In genomic region chr11:98797909-98798308, GRCm38 (mm10) we compare ENCODE assay signal across 8 mouse cellular contexts. TPM values are rescaled to one million over a fixed set of nuclear protein-coding genes. Genes with fewer than 3 reads are reported as not detected.
DNase-seq lines count a peak whose midpoint lies in the region; ATAC-seq and TF ChIP-seq lines count a peak whose summit lies in the region.

No protein-coding gene starts in this region.

- H3K36me3 ChIP-seq in lung, embryonic 16.5 days (ENCODE audit: control insufficient read depth, insufficient read depth, low read length), result peaks cover 25% of the 10 kb centered on the region
- peaks cover 5% of the 10 kb centered on the region; the same call in 1 of the 2 replicates for H3K36me3 ChIP-seq in forebrain, embryonic 11.5 days (ENCODE audit: control insufficient read depth, insufficient read depth, low read length)
- H3K36me3 ChIP-seq in limb, embryonic 11.5 days (ENCODE audit: control insufficient read depth, insufficient read depth, low read length), result peaks cover 27% of the 10 kb centered on the region
- peaks cover 33% of the 10 kb centered on the region for H3K36me3 ChIP-seq in small intestine, adult 2 months (ENCODE audit: control insufficient read depth, insufficient read depth, low read length)

- H3K27me3 ChIP-seq in lung, embryonic 16.5 days (ENCODE audit: control insufficient read depth, insufficient read depth, low read depth, low read length), result no peaks in the 10 kb centered on the region
- H3K27me3 ChIP-seq in forebrain, embryonic 11.5 days (ENCODE audit: control insufficient read depth, insufficient read depth, low read length), result no peaks in the 10 kb centered on the region
- H3K27me3 ChIP-seq in limb, embryonic 11.5 days (ENCODE audit: control insufficient read depth, insufficient read depth, low read length), result no peaks in the 10 kb centered on the region
- H3K27me3 ChIP-seq in small intestine, adult 2 months (ENCODE audit: control insufficient read depth, insufficient read depth, low read length), result no peaks in the 10 kb centered on the region

- H3K27ac ChIP-seq in lung, embryonic 16.5 days (ENCODE audit: low read length), result no peak overlapping the region; the same call in 1 of the 2 replicates
- no peak overlapping the region for H3K27ac ChIP-seq in forebrain, embryonic 11.5 days (ENCODE audit: low read depth, low read length)
- no peak overlapping the region for H3K27ac ChIP-seq in limb, embryonic 11.5 days (replicated peaks; ENCODE audit: low read depth, low read length)
- no peak overlapping the region for H3K27ac ChIP-seq in small intestine, adult 2 months (ENCODE audit: insufficient read depth, low read depth, low read length)

- peak overlapping the region; percentile 98 for H3K4me3 ChIP-seq in lung, embryonic 16.5 days (ENCODE audit: low read length)
- peak overlapping the region; percentile 100 for H3K4me3 ChIP-seq in forebrain, embryonic 11.5 days (ENCODE audit: low read depth, low read length)
- peak overlapping the region; percentile 100 for H3K4me3 ChIP-seq in limb, embryonic 11.5 days (ENCODE audit: low read depth, low read length)
- H3K4me3 ChIP-seq in small intestine, adult 2 months (ENCODE audit: low read depth, low read length), result peak overlapping the region; percentile 6; the same call in 1 of the 2 replicates

- peak overlapping the region; percentile 98 for H3K9ac ChIP-seq in lung, embryonic 16.5 days (ENCODE audit: low read length)
- no peak overlapping the region for H3K9ac ChIP-seq in forebrain, embryonic 11.5 days (ENCODE audit: low read length)
- peak overlapping the region; percentile 97; the same call in 1 of the 2 replicates for H3K9ac ChIP-seq in limb, embryonic 11.5 days (ENCODE audit: low read length)

- no peak for TF ChIP-seq CTCF in small intestine, adult 2 months (IDR thresholded peaks at IDR 0.05; ENCODE audit: extremely low read depth, insufficient read length, insufficient replicate concordance, low read depth, low read length)

- peaks cover 22% of the 10 kb centered on the region for H3K4me1 ChIP-seq in lung, embryonic 16.5 days (replicated peaks; ENCODE audit: control insufficient read depth, insufficient read depth, low read length)
- H3K4me1 ChIP-seq in forebrain, embryonic 11.5 days (replicated peaks; ENCODE audit: control insufficient read depth, insufficient read depth, low read length), result peaks cover 11% of the 10 kb centered on the region
- H3K4me1 ChIP-seq in limb, embryonic 11.5 days (ENCODE audit: control insufficient read depth, insufficient read depth, low read length), result peaks cover 10% of the 10 kb centered on the region
- H3K4me1 ChIP-seq in small intestine, adult 2 months (ENCODE audit: control insufficient read depth, insufficient read depth, insufficient read length, low read length), result peaks cover 8% of the 10 kb centered on the region

- TF ChIP-seq POLR2A in small intestine, adult 2 months (IDR thresholded peaks at IDR 0.05; ENCODE audit: low read depth, low read length), result no peak

- ATAC-seq in lung, embryonic 16.5 days (ENCODE audit: low read depth), result no peak
- no peak for ATAC-seq in forebrain, embryonic 11.5 days (replicated peaks; ENCODE audit: low FRiP score)
- ATAC-seq in limb, embryonic 11.5 days (ENCODE audit: insufficient number of reproducible peaks, low FRiP score, low TSS enrichment, low read depth), result no peak

- no peak for DNase-seq in lung, postnatal 25 days (ENCODE audit: low spot score)
- no peak for DNase-seq in forebrain, embryonic 11.5 days (ENCODE audit: low spot score)
- DNase-seq in limb, embryonic 11.5 days (ENCODE audit: low spot score), result no peak
- no peak for DNase-seq in spleen, postnatal 4 days (ENCODE audit: low spot score in 2 of 2)
- no peak for DNase-seq in right cerebral cortex, adult 18-20 months
- DNase-seq in gastrocnemius, adult 18-20 months (ENCODE audit: low spot score), result no peak

- peak overlapping the region; percentile 60 for H3K4me2 ChIP-seq in lung, embryonic 16.5 days (ENCODE audit: low read depth, low read length)
- peak overlapping the region; percentile 90 for H3K4me2 ChIP-seq in forebrain, embryonic 11.5 days (ENCODE audit: low read depth, low read length, severe bottlenecking)
- H3K4me2 ChIP-seq in limb, embryonic 11.5 days (ENCODE audit: low read depth, severe bottlenecking), result peak overlapping the region; percentile 88

- no peaks in the 10 kb centered on the region for H3K9me3 ChIP-seq in lung, embryonic 16.5 days (ENCODE audit: control insufficient read depth, low read length)
- H3K9me3 ChIP-seq in forebrain, embryonic 11.5 days (ENCODE audit: control insufficient read depth, low read length), result no peaks in the 10 kb centered on the region
- no peaks in the 10 kb centered on the region for H3K9me3 ChIP-seq in limb, embryonic 11.5 days (ENCODE audit: control insufficient read depth, low read length)

- WGBS in lung, embryonic 16.5 days, result 31% methylated on average over 4 of the region's 4 CpGs
- WGBS in forebrain, embryonic 11.5 days, result 53% methylated on average over 4 of the region's 4 CpGs
- WGBS in limb, embryonic 11.5 days, result 62% methylated on average over 4 of the region's 4 CpGs
- 50% methylated on average over 4 of the region's 4 CpGs for WGBS in small intestine, adult 2 months

RNA-seq across cellular contexts. Expression of gene Msl1, which starts 2.6 kb away (rescaled TPM):
- polyA plus RNA-seq in lung, embryonic 16.5 days (2015; fragmentation: Nextera tagmentation; extraction: Ambion mirVana), result 19.4 and 20.3 TPM in 2 replicates
- 24.0 and 28.4 TPM in 2 replicates for polyA plus RNA-seq in forebrain, embryonic 11.5 days (2014; fragmentation: Nextera tagmentation; extraction: Ambion mirVana)
- polyA plus RNA-seq in limb, embryonic 11.5 days (2014; fragmentation: Nextera tagmentation; extraction: Ambion mirVana), result 24.6 and 25.6 TPM in 2 replicates
- polyA plus RNA-seq in small intestine, adult 2 months (2012; rRNA removed), result 19.8 and 38.5 TPM in 2 replicates
- total RNA-seq in gastrocnemius, adult 18-20 months (2021), result 10 to 100 TPM; 50.5 to 56.4 TPM

RNA-seq across cellular contexts. Expression of gene Casc3, which starts 6.8 kb away (rescaled TPM):
- 33.2 and 36.6 TPM in 2 replicates for polyA plus RNA-seq in lung, embryonic 16.5 days (2015; fragmentation: Nextera tagmentation; extraction: Ambion mirVana)
- polyA plus RNA-seq in forebrain, embryonic 11.5 days (2014; fragmentation: Nextera tagmentation; extraction: Ambion mirVana), result 59.9 and 63.2 TPM in 2 replicates
- 44.9 and 51.1 TPM in 2 replicates for polyA plus RNA-seq in limb, embryonic 11.5 days (2014; fragmentation: Nextera tagmentation; extraction: Ambion mirVana)
- polyA plus RNA-seq in small intestine, adult 2 months (2012; rRNA removed), result 11.7 and 22.0 TPM in 2 replicates
- 10 to 100 TPM; 14.0 to 15.6 TPM for total RNA-seq in gastrocnemius, adult 18-20 months (2021)

RNA-seq across cellular contexts. Expression of gene Nr1d1, which starts 22.8 kb away (rescaled TPM):
- polyA plus RNA-seq in lung, embryonic 16.5 days (2015; fragmentation: Nextera tagmentation; extraction: Ambion mirVana), result 1.4 and 1.6 TPM in 2 replicates
- polyA plus RNA-seq in forebrain, embryonic 11.5 days (2014; fragmentation: Nextera tagmentation; extraction: Ambion mirVana), result 1.0 and 1.6 TPM in 2 replicates
- 1.0 and 1.1 TPM in 2 replicates for polyA plus RNA-seq in limb, embryonic 11.5 days (2014; fragmentation: Nextera tagmentation; extraction: Ambion mirVana)
- 59.8 and 206 TPM in 2 replicates for polyA plus RNA-seq in small intestine, adult 2 months (2012; rRNA removed)
- 100 to 1,000 TPM in 1 of 2 experiments, 10 to 100 TPM in 1; 74.0 to 126 TPM for total RNA-seq in gastrocnemius, adult 18-20 months (2021)

RNA-seq across cellular contexts. Expression of gene Rapgefl1, which starts 38.7 kb away (rescaled TPM):
- 1.3 and 1.4 TPM in 2 replicates for polyA plus RNA-seq in lung, embryonic 16.5 days (2015; fragmentation: Nextera tagmentation; extraction: Ambion mirVana)
- polyA plus RNA-seq in forebrain, embryonic 11.5 days (2014; fragmentation: Nextera tagmentation; extraction: Ambion mirVana), result 2.0 and 2.5 TPM in 2 replicates
- polyA plus RNA-seq in limb, embryonic 11.5 days (2014; fragmentation: Nextera tagmentation; extraction: Ambion mirVana), result 2.2 and 2.8 TPM in 2 replicates
- 11.4 and 47.6 TPM in 2 replicates for polyA plus RNA-seq in small intestine, adult 2 months (2012; rRNA removed)
- under 1 TPM; 0.09 to 0.14 TPM for total RNA-seq in gastrocnemius, adult 18-20 months (2021)

RNA-seq across cellular contexts. Expression of gene Thra, which starts 57.5 kb away (rescaled TPM):
- 36.3 and 36.4 TPM in 2 replicates for polyA plus RNA-seq in lung, embryonic 16.5 days (2015; fragmentation: Nextera tagmentation; extraction: Ambion mirVana)
- polyA plus RNA-seq in forebrain, embryonic 11.5 days (2014; fragmentation: Nextera tagmentation; extraction: Ambion mirVana), result 35.9 and 36.9 TPM in 2 replicates
- 16.5 and 17.7 TPM in 2 replicates for polyA plus RNA-seq in limb, embryonic 11.5 days (2014; fragmentation: Nextera tagmentation; extraction: Ambion mirVana)
- polyA plus RNA-seq in small intestine, adult 2 months (2012; rRNA removed), result 46.5 and 128 TPM in 2 replicates
- total RNA-seq in gastrocnemius, adult 18-20 months (2021), result 10 to 100 TPM; 78.3 to 85.2 TPM

Comparison
In these comparisons a context has a peak if more than half of its experiments do, and no peak if none do; other contexts are left out.
1. H3K4me3 ChIP-seq: peak in every context shown above with its lines; median percentile 100 in forebrain, embryonic 11.5 days; 100 in limb, embryonic 11.5 days; 98 in lung, embryonic 16.5 days; 6 in small intestine, adult 2 months.
2. RNA of gene Nr1d1, which starts 22.8 kb away (polyA plus RNA-seq): 59.8 to 206 TPM in small intestine, adult 2 months; 1.0 to 1.6 TPM in forebrain, embryonic 11.5 days, 1.4 to 1.6 TPM in lung, embryonic 16.5 days and 1.0 to 1.1 TPM in limb, embryonic 11.5 days; every median in the first group is over 10 times any median in the second.
3. Peak in every context shown above with its lines, with median percentiles within 50 percentile points of each other: H3K4me2 ChIP-seq.